Mouse (Mus musculus): ENCODE data around the gene Cul1.
"Not testable (repeated sequence)": the region's sequence is repeated elsewhere in the genome, so short reads cannot be mapped to it uniquely, and the experiment has no call there.

Gene Cul1

GRCm38 (mm10) chr6:47453098-47453497, at the start of gene Cul1:
Gene Cul1 (plus strand): TSS chr6:47453398.
- DNase-seq, result no peak

DNA sequence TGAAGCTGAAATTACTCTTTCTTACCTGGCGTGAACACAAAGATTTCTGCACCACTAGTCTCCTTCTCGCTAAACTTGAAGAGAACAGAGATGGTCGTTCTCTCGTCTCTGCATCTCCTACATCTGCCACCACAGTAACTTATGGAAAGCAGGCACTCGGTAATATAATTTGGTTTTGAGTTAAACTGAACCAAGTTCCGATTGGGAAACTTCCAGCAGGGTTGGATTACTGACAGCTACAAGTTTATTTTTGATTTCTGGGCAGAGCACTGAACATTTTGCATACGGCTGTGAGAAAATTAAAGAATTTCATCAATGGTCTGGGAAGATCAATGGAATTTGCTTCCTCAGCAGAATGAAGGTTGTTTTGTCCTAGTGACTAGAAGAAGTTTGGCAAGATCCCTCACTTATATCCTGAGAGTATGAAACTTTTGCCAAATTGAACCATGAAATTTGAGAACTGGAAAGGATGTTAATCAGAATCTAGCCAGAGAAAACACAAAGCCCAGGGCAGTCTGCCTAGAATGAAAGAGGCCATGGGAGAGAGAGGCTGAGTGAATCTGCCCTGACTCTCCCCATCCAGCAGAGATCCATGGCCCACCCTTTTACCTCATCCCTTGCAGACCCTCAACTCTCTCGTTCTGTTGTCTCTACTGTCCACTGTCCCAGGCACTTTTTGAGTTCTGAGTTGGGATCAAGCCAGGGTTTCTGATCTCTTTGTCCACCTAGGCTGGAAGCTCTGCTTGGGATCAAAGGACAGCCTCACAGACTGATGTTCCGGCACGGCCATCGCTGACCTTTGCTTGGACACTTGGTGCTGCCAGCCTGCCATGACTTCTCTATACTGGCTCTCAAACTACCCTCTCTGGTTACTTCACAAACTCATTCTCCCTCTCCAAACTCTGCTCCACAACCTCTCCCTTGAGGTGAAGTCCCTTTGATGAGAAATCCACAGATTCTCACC, 48.5 kb upstream of the Cul1 start:
- no peak for DNase-seq

DNA sequence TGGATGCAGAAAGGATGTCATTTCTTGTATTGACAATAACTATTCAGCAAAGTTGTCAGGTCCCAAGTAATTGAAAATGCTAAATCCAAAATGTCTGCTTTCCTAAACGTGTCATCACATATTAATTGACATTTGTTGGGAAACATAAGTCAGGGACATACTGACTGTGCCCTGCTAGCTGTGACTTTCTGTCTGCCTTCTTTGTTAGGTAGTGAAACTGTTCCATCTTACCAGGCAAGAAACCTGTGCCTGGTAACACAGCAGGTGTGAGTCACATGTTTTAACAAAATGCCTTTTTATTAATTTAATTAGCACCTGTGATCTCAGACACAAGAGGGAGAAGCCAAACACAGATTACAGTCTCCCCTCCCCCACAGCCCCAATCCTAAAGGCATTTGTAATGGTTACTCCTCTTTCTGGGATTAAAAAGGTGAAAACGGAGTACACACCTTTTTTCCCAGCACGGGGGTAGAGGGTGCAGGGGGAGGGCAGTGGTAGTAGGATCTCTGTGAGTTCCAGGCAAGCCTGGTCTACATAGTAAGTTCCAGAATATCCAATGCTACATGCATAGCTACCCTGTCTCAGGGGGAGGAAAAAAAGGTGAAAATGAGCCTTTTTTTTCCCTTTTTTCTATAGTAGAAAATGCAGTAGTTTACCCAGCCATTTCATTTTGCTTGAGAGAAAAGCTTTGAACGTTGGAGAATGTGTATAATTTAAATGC, 40.2 kb upstream of the Cul1 start:
- no peak for DNase-seq

DNA sequence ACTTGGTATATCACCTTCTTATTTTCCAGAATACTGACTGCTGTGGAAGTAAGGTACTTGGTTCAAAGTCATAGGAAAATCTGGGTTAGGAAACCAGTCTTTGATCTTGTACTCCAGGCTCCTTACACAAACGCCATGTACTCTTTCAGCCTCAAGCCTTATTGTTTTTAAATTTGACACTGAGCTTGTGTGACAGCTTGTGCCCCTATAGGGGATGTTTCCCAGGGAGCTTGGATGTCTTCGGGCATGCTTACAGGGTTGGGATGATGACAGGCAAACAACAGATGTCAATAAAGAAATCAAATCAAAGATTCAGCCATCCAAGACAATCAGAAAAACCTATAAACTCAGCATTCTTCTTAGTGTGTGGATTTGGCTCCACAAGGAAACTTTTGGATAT, 39.5 kb upstream of the Cul1 start:
- no peak for DNase-seq

DNA sequence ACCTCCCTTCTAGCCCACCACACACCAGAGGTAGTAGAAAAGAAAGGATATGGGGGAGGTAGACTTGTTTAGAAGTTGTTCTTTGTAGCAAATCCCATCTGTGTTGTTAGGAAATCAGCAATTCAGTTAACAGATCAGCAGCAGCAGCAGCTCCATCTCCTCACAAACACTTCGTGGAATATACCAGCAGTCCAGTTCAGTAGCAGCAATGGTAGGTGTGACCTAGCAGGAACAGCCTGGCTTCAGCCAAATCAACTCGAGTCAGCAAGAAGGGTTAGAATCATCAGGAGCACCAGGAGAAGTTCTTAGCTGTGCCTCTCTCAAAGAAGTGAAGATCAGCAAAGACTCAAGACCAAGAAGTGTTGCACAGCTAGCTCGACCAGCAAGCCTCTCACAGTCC, 34.5 kb upstream of the Cul1 start:
- no peak for DNase-seq

GRCm38 (mm10) chr6:47420156-47420555, 33.0 kb upstream of the Cul1 start:
- no peak for DNase-seq

DNA sequence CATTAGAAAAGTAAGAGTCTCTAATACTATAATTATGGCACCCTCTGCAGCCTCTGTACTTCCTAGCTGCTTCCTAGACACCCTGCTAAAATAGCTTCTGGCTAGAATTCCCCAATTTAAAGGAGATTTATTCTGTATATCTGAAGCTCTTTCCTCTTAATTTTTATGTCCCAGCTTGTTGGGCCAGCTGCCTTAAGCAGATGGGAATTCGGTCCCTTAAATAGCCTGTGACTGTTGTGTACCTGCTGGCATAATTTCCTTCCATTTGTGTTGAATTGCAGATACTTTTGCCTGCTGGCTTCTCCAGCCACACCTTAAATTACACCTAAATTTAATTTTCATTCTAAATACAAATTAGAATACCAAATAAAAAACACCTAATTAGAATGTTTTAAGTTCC, 32.0 kb upstream of the Cul1 start:
- DNase-seq, result no peak

DNA sequence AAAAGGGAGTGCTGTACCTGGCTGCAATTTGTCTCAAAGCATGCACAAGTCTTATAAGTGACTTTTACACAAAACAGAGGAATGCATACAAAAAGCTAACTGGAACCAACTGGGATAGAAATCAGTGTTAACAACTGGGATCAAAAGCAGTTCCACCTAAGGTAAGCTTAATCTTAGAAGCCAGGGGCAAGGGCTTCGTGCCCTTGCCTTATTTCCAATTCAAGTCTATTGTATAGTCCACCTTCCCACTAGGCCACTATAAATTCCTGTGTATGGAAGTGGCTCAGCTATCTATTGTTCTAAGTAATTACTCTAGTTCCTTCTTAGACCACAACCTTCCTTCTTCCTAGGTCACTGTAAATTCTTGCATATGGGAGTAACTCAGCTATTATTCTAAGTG, 27.1 kb upstream of the Cul1 start:
- no peak for DNase-seq

DNA sequence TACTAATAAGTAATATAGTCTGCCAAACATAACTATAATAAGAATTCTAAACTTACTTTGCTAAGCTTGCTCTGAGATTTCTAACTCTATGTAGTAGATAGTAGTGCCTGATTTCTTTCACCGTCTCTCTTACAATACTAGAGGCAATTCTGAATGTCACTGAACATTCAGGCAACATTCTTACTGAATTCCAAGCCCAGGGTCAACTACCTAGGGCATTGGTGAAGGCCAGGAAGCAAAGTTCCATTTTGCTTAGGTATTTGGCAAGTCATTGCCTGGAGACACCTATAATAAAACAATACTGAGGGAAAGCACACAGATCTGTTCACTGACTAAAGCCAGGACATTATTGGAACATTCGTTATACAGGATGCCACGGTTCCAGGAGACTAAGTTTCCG, 26.6 kb upstream of the Cul1 start:
- DNase-seq, result not testable (repeated sequence)

GRCm38 (mm10) chr6:47432795-47433194, 20.4 kb upstream of the Cul1 start:
- not testable (repeated sequence) for DNase-seq

DNA sequence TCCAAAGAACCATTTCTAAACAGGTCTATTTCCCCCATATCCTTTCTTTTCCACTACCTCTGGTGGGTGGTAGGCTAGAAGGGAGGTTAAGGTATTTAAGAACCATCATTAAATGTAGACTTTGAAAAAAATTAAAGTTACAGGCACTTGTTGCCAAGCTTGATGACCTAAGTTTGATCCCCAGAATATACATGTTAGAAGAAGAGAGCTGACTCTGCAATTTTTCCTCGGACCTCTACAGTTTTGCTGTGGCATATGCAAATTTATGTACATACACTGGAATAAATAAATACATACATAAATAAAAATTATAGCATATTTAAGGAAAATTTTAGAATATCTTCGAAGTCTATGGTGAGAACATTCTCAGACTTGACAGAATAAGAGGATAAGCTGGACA, 13.1 kb upstream of the Cul1 start:
- DNase-seq, result no peak

DNA sequence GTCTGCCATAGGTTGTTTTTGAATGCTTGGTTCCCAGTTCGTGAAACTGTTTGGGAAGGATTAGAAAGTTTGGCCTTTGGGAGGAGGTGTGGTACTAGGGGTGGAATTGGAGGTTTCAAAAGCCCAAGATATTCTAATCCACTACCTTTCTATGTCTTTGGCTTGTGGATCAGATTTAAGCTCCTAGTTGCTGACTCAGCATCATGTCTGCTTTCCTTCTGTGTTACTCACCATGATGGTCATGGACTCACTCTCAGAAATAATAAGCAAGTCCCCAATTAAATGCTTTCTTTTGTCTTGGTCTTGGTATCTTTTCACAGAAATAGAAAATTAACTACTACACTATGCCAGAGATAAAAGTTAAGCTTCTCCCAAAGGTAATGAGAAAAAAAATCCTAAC, 5.5 kb upstream of the Cul1 start:
- no peak for DNase-seq

- DNase-seq, result no peak
These were observed 428 bp downstream of the Cul1 start for GRCm38 (mm10) chr6:47453522-47454130.

DNA sequence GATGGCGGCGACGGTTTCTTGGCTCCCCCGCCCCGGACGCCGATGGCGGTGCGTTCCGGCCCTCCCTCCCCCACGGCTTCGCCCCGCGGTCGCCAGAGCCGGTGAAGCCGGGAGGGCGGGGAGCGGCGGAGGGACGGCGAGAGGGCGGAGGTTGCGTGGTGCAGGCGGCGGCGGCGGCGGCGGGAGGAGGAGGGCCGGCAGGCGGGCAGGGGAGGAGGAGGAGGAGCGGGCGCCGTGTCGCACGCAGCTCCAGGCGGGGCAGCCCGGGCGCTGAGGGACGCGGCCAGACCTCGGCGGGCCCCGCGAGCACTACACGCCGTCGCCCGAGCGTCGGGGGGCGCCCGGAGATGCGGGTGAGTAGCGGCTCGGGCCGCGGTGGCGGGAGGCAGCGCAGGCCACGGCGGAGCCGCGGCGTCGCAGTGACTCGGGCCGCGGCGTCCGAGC, 955 bp downstream of the Cul1 start:
- peak; percentile 80 to 88 for DNase-seq

- DNase-seq, result peak; percentile 60 to 71
These were observed 1.7 kb downstream of the Cul1 start for GRCm38 (mm10) chr6:47454575-47455571.

DNA sequence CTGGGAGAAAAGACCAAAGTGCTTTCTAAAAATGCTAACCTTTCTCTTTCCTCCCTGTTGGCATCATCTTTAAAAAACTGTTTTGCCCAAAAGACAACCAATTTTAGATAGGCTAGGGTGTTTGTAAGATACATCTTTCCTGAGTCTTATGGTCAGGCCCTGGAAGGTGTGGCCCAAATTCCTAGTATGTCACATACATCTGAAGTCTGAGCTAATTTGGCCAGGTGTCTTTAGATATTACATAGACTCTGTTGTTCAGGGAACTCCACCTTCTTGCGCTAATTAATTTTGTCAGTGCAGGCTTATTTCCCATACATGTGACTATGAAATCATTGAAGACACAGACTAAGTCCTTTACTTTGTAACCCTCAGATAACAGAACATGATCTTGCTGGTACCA, 2.6 kb downstream of the Cul1 start:
- DNase-seq, result no peak

- DNase-seq, result no peak
These were observed 3.7 kb downstream of the Cul1 start for GRCm38 (mm10) chr6:47456853-47457252.

GRCm38 (mm10) chr6:47465400-47465799, 12.2 kb downstream of the Cul1 start:
- DNase-seq, result no peak

GRCm38 (mm10) chr6:47466488-47466887, 13.3 kb downstream of the Cul1 start:
- no peak for DNase-seq

DNA sequence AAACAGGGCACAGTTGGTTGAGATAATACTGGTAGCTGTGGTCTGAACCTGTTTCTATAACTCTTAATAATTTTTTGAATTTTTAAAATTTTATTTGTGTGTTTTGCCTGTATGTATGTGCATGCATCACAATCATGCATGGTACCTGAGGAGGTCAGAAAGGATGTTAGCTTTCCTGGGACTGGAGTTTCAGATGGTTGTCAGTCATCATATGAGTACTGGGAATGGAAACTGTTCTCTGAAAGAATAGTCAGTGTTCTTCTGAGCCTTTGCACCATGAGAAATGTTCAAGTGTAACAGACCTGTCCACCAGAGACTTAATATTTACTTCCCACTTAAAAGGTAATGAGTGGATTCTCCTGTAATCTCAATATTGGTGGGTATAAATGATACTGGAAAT, 13.9 kb downstream of the Cul1 start:
- no peak for DNase-seq

DNA sequence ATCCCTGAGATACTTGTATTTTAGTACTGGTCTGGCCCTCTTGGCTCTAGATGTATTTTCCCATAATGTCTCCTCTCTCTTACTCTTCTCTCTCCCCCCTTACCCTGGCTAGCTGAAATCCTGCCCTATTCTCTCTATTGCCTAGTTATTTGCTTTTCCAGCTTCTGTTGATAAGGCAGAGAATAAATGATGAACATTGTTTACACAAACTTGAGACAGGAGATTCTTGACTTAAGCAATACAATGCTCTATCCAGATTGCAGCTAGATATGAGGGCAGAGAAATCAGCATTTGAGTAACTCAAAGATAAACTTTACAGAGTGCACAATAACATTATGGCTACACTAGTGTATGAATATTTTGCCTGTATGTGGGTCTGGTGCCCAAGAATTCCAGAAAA, 16.6 kb downstream of the Cul1 start:
- DNase-seq, result no peak

DNA sequence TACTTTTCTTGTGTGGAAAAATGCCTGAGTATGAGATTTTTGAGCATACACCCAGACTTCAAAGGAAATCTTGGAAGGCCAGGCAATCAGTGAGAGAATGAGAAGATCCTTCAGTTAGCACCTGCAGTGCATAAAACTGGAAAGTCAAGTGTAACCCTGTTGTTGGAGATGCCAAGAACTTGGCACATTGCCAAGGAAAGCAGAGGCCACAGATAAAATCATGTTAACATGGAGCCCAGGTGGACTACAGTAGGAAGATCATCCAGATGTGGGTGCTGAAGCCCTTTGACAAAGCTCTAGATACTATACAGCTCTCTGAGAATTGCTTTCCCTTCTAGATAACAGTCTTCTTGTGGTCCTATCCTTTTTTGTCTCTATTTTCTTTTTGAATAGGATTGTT, 19.2 kb downstream of the Cul1 start:
- DNase-seq, result peak in 1 of 2 experiments; percentile 18
